Mouse (Mus musculus) regulatory T cell (primary cell): ENCODE measurements around the gene Tbc1d10a.

Experiments
- in situ Hi-C: fragments of 300-600 bp; cut with MboI, MseI; formaldehyde crosslinking; loops from one replicate; pipeline ENCODE4 v1.15.1; 2025; ENCODE audit warnings: high pct_unique_total_duplicates

Gene Tbc1d10a

DNA sequence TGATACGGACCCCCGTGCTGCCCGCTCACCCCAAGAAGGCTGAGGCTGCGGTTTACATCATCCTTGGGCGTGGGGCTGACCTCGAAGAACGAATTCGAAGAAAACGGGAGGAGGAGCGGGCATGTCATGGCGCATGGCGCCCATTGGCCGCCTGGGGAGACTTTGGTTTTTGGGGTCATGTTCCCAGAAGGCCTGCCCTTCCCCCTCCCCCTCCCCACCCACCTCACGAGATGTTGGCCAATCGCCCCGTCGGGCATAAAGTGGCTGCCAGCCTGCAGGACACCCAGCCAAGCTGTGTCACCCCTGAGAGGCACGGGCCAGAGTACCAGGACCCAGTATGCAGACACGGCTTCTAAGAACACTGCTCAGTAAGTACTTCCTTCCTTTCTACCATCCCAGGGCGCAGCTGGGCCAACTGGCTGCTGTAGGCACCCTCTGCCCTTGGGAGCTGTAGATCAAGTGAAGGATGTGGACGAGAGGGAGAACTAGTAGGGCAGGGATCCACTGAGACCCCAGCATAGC lies 50.0 kb downstream of the Tbc1d10a start:
- in situ Hi-C loops: no loop called here

DNA sequence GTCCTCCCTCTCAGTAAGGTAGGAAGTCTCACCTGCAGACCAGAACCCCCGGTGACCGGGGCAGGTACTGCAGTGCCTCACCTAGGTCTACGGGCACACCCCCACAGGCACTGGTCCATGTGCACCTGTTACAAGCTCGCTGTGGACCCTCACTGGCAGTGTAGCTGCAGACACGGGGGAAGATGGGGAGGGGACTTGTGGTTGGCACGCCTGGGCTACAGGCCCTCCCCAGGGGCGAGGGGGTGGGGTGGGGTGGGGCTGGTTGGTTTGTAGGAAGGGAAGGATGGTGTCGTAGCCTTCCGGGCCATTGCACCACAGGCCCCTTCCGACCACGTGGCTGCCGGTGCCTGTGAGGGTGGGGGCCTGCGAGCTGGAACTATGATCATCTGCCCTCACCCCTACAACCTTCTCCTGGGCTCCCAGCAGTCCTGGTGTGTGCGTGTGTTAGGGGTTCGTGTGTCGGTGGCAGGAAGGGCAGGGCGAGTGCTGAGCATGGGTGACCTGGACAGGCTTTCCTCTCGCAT lies 50.9 kb downstream of the Tbc1d10a start:
- in situ Hi-C loops: no loop called here

DNA sequence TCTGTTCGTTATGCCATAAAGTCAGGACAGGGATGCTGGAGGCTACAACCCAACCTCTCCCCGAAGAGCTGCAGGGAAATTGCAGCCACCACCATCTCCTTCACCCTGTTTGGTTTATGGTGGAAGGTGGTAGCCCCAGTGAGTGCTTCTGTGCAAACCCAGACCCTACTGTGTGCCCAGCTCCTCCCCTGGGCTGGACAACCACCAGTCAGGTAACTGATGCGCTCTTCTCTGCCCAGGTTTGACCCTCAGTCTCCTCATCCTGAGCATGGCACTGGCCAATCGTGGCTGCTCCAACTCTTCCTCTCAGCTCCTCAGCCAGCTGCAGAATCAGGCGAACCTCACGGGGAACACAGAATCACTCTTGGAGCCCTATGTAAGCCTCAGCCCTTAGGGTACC lies 51.6 kb downstream of the Tbc1d10a start:
- in situ Hi-C loops: no loop called here

DNA sequence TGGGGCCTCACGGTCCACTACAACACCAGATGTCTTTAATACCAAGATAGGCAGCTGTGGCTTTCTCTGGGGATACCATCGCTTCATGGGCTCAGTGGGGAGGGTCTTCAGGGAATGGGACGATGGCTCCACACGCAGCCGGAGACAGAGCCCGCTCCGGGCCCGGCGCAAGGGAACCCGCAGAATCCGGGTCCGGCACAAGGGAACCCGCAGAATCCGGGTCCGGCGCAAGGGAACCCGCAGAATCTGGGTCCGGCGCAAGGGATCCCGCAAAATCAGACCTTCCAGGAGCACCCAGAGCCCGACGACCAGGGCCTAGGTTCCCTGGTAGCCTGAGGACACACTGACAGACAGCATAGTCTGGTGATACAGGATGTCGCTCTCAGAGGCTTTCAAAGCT lies 53.1 kb downstream of the Tbc1d10a start:
- in situ Hi-C loops: no loop called here

DNA sequence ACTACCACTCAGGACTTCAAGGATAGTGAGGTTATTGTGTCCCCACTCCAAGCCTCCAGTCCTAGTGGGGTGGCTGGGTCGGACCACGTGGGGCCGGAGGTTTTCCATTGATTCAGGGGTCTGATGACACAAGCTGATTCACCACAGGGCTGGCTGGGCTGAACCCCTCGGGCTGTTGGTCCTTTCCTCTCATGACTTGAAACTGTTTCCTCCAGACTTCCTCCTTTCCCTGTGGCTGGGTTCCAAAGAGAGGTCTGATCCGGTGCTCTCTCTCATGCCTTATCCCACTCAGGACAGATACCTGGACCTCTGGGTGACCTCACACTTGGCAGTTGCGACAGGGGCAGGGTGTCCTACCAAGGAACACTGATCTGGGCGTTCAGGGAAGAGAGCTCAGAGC lies 53.6 kb downstream of the Tbc1d10a start:
- in situ Hi-C loops: no loop called here

DNA sequence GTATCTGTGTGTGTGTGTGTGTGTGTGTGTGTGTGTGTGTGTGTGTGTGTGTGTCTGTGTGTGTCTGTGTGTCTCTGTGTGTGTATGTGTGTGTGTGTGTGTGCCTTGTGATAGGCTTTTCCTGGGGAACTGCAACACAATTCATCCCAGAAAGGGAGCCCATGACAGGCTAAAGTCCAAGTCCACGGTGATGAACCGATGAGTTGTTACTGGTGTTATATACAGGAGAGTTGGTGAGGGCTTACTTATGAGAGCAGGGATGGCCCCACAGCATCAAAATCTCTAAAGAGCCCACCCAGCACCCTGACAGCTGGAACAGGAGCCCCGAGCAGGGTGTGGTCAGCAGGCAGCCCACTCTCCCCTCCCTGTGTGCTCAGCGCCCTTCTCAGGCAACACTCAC lies 54.6 kb downstream of the Tbc1d10a start:
- in situ Hi-C loops: no loop called here

DNA sequence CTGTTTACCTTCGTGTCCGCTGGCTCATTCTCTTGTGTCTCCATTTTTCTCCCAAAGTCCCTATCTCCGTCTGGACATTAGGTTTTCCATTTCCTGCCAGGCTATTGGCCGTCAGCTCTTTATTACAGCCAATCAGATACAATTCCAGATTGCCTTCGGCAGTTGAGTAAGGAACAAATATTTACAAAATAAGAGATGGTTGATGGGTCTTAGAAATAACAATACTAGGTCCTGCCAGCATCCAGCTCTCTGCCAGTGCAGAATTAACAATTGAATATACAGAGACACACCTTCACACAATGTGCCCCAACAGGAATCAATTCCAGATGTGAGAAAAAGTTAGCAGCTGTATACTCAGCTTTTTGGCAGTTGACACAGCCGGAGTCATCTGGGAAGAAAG lies 59.5 kb downstream of the Tbc1d10a start:
- in situ Hi-C loops: no loop called here

DNA sequence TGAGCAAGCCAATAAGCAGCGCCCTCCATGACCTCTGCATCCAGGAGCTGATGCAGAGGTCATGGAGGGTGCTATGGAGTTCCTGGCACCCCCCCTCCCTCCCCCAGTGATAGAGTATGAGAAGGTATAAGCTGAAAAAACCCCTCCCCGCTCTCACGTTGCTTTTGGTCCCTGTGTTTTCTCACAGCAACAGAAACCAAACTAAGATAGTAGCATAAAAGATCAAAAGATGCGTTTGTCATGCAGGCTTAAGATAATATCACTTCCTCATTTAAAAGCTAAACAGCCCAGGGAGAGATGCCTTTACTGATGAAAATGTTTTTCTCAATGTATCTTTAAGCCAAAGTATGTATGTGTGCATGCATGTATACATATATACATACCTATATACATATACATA lies 60.0 kb downstream of the Tbc1d10a start:
- in situ Hi-C loops: no loop called here

DNA sequence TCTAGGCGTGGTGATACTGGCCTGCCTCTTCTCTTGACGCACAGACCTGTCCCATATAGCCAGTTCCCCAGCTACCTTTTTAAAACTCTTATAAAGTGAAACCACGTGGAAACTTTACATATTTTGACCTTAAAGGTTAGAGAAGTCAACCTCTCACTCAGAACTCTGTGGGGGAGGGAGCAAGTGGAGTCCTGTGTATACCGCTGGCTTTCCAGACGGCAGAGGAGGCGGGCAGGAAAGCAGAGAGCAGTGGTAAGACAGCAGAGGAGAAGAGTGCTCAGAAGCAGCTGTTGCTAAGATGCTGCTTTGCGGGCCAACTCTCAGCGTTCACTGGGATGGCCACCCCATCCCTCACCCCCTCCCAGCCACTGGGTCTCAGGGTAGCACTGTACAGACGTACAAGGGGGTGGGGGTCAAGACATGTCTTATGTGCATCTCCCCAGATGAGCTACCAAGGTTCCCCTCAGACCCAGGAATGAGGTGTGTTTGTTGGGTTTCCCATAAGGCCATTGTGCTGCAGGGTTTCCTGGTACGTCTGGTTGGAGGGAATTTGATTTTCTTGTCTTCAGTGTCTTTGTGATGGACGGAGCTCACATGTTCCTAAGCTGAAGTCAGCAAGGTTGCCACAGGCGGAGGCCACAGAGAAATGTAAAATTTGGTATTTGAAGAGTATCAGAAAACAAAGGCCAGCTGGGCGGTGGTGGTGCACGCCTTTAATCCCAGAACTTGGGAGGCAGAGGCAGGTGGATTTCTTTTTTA lies 60.8 kb downstream of the Tbc1d10a start:
- in situ Hi-C loops: no loop called here

DNA sequence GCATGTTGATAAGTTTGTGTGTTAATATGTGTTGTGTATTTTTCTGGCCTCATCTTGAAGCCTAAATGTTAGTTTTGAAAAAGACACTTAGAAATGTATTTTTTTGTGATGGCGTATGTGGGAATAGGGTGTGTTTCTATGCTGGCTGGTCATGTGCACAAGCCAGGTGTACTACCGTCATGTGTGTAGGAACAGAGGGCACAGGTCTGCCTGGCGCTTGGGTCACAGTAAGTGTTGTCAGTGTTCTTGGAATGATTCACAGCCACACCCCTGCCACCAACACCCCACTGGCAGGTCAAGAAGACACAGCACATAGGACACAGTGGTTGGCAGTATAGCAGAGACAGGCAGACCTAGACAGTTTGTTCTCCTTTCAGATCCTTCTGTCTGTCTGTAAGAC lies 62.6 kb downstream of the Tbc1d10a start:
- in situ Hi-C loops: no loop called here

DNA sequence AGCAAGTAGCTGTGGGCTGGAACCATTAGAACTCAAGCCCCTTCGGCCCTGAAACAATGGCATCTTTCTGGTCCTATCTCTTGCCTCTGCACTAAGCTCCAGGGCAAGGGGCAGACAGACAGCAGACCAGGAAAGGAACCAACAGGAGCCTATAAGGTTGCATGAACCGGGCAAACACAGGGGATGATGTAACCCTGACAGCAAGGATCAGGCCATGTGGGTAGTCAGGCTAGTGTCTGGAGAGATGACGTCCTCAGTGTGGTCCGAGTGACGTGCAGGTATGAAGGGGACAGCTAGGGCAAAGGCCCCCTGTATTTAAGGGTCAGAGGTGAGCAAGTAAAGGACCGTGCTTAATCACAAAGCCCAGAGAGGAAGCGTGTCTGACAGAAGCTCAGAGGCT lies 63.7 kb downstream of the Tbc1d10a start:
- in situ Hi-C loops: no loop called here

DNA sequence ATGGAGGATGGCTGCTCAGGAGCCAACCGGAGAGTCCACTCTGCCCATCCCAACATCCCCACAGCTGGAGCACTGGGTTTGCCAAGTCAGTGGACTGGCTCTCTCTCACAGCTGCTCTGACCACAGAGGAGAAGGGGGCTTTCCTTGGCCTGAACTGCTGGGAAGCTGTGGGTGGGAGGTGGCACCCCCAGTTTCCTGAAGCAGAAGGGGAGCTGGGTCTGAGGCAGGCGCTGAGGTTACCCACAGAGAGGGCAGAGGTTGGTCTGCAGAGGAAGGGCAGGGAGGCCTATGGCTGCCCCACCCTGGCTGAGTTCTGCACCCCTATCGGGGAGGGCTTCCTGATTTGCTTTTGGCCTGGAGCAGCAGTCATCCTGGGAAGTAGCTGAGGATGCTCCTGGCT lies 64.8 kb downstream of the Tbc1d10a start:
- in situ Hi-C loops: no loop called here

DNA sequence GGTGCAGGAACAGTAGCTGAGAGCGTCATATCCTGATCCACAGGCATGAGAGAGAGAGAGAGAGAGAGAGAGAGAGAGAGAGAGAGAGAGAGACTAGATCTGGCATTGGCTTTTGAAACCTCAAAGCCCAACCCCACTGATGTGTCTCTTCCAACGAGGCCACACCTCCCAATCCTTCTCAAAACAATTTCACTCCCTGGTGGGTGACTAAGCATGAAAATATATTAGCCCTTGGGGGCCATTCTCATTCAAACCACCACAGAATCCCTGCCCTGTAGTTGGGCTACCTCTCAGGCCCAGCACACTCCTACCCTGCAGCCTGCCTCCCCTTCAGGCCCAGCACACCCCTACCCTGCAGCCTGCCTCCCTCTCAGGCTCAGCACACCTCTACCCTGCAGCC lies 66.3 kb downstream of the Tbc1d10a start:
- in situ Hi-C loops: no loop called here

DNA sequence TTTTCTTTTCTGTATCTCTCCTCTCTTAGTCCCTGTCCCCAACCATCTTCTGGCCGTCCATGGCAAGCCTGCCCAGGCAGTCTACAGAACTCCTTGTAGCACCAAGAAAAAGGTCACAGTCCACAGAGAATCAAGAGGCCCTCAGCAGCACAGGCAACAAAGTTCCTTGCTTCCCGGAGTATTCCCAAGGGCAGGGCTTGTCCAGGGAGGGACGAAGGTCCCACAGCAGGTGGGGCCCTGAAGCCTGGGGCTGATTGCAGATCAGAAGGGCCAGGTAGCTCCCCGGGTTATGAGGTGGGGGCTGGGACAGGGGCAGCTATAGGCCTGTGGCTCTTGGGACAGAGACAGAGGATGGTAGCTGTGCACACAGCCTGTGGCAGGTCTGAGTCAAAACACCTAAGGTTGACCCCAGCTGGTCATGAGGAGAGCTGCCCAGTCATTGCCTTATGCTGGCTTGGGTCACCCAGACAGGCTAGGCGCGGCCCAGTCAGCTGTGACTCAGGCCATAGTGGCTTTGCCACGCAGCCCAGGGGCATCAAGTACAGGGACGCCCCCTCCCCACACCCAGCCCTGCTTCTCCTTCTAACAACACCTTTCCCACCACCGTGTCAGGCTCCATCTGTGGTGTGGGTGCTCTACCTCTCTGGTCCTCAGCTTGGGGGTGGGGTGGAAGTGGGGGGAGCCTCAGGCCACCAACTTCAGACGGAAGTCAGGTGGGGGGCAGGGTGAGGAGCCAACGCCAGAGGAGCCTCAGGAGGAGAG lies 70.4 kb downstream of the Tbc1d10a start, which contains the start of gene Lif:
Gene Lif (plus strand): TSS at position 712 of the 762 bp plus-strand sequence.
- in situ Hi-C loops: loop anchor here (5.0 kb wide), 3 partner anchors 35 to 165 kb away; no protein-coding TSS in a partner anchor

DNA sequence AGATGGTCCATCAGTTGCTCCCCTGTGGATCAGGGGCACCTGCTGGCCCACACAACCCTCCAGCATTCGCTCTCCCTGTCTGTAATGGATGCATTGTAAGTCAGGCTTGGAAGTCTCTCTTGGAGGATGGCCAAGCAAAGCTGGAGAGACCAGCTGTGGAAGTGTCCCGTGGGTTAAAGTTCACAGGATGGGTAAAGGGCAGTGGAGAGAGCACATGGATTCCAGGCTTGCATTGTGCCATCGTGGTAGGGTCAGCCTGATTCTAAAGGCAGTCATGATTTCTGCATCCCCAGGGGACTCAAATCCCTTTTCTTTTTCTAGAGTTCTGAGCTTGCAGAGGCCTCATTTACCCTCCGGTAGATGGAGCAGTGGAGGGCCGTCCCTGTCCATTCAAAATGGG lies 71.2 kb downstream of the Tbc1d10a start:
- in situ Hi-C loops: loop anchor here (5.0 kb wide), 3 partner anchors 35 to 165 kb away; no protein-coding TSS in a partner anchor

DNA sequence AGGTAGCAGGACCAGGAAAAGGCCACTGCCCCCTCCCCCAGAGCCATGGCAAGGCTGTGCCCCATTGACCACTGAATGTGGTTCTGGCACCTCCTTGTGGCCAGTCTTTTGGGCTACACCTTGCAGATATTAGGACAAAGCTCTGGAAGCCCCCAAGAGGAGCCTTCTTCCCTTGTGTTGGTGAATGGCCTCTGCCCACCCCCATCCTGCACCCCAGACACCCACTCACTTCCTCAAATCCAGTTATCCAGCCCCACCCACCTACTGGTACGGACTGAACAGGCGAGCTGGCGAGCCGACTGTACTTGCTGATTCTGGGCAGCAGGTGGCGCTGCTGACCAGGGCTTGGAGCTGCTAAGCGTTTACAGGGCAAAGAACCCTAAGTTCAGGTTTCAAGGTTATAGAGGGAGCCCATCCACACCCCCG lies 72.1 kb downstream of the Tbc1d10a start:
- in situ Hi-C loops: loop anchor here (5.0 kb wide), 3 partner anchors 36 to 164 kb away; no protein-coding TSS in a partner anchor

DNA sequence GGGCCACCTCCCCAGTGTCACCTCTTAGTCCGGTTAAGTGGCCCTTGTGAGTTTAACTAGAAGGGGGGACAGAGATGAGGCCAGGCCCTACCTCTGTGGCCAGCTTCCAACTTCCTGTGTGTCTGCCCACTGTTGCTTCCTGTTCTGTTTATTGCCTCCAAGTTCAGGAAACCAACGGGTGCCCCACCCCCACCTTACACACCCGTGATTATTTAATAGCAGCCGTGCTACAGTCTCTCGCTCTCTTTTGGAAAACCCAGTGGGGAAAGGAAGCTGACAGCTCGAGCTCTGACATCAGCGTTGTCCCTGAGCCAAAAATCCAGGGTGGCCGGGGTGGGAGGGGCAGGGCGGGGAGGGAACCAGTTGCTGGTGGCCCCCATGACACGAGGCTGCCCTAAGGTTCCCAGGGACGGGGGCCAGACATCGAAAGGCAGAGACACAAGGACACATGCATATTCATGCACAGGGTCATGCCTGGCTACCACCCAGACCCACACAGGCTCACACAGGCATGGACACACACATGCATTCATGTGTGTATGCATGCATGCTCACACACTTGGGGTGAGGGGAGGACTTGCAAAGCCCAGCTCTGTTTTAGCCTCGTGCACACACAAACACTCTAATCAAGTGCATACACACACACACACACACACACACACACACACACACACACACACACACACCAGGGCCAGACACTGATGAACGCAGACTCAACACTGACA lies 74.0 kb downstream of the Tbc1d10a start:
- in situ Hi-C loops: no loop called here

DNA sequence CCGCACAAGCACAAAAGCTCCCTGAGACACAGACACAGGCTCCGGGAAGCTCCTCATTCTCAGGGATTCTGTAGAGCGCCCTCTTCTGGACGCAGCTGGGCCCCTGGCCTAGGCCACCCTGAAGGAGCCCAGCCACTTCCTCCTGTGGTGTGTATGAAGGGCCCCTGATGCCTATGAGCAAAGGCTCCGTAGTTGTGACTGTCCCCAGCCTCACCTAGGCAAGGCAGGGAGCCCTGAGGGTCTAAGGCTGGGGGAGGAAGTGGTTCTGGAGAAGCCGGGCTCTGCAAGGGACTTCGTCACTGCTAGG lies 74.6 kb downstream of the Tbc1d10a start:
- in situ Hi-C loops: no loop called here

DNA sequence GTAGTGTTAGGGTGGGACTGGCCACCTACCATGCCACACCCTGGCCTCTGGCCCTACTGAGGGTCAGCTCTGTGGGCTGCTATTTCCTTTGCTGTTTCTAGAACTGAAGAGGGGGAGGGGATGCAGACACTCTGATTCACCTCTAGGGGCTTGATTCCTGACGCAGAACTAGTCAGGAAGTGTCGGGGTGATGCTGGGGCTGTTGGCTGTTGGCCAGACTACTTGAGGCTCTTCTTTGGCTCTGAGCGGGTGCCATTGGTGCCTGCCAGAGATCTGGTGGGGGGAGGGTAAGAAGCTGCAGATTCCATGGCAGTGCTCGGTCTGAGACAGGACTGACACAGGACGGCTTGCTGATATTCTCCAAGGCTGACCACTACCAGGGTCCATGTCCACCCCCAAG lies 75.4 kb downstream of the Tbc1d10a start:
- in situ Hi-C loops: no loop called here

DNA sequence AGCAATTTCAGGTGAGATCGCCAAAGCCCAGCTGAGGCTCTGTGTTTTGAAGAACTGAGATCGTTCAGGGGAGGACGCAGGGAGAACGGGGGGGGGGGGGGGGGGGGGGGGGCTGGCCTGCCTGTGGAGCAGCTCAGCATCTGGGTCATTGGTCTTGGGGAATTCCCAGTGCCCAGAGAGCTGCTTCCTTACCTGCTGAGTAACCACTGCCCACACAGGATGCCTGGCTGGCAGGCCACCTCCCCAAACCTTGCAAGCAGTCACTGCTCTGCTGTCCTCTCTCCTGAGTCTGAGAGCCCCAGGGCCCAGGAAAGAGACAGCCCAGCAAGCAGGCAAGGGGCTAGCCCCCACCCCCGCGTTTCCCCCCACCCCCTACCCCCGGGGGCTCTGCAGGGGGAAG lies 76.3 kb downstream of the Tbc1d10a start:
- in situ Hi-C loops: no loop called here

DNA sequence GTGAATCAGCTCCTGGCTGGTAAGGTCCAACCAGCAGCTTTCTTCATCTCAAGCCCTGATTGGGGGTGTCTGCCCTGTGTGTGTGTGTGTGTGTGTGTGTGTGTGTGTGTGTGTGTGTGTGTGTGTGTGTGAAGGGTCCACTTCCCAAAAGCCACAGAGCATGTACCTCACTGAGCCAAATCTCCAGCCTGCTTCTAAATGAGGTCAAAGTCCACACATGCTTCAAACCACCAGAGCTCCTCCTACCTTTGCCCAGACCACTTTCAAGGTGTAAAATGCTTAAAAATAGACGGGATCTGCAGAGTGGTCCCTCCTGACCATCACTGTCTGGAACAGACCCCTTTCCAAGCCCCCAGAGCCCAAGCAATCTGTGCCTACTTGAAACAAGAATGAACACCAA lies 76.7 kb downstream of the Tbc1d10a start:
- in situ Hi-C loops: no loop called here

DNA sequence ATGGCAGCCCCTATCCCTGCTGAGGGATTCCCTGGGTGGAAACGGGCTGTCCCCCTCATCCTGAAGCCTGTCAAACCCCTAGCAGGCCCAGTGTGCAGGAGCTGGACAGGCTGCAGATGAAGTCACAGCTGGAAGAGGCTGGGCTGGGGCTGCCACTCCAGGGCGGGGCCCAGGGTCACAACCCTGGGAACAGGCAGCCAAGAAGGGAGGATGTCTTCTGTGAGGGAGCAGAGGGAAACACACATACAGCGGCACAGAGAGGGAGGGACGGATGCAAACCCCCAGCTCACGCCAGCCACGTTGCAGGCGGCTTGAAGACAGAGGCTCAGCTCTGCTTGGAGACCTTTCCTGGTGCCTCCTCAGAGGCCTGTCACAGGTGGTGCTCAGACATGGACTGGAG lies 77.5 kb downstream of the Tbc1d10a start:
- in situ Hi-C loops: no loop called here
